Mouse (Mus musculus) frontal cortex, postnatal 10 days (tissue): ENCODE measurements around the gene Abl2.
"Not testable (repeated sequence)": the region's sequence is repeated elsewhere in the genome, so short reads cannot be mapped to it uniquely, and the experiment has no call there.

ENCODE experiments used
- DNase-seq, 2 experiments: peaks; one replicate each; pipeline ENCODE4 v3.0.0; 2022; ENCODE audit warnings: low spot score in 2 of 2, mixed read lengths in 1 of 2

Gene Abl2

GRCm38 (mm10) chr1:156633095-156633494, 74.5 kb downstream of the Abl2 start:
- DNase-seq: peak in 1 of 2 experiments; percentile 25

DNA sequence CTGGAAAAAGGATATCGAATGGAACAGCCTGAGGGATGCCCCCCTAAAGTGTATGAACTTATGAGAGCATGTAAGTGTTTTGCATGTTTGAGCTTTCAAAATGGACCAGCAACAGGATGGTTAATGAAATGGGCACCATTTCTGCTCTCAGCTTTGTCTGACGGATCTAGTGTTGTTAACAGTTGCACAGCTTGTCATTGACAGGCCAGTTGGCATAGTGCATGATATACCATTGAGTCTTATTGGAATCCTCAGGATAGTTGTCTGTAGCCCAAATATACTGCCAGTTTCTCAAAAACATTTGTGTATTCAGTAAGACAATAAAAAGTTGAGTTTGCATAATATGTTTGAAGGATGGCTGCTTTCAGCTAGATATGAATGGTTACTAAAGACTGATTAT, 76.6 kb downstream of the Abl2 start:
- no peak for DNase-seq

- no peak for DNase-seq
Observed at GRCm38 (mm10) chr1:156639455-156639854, 80.9 kb downstream of the Abl2 start.

DNA sequence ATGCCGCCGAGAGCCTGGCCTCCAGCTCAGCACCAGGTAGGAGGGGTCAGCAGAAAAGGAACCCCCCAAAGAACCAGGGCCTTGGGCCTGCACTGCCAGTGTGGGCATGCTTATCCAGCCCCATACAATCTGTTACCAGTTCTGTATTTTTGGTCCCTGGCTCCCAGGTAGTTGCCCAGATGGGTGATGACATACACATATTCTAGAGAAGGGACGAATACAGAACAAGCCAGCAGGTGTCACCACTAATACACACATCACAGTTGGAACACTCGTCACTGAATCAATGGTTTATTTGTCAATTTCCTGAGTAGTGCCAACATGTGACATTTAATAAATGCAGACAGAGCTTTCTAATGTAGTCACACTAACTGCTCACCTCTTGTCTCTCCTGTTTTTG, 82.0 kb downstream of the Abl2 start:
- no peak for DNase-seq

DNA sequence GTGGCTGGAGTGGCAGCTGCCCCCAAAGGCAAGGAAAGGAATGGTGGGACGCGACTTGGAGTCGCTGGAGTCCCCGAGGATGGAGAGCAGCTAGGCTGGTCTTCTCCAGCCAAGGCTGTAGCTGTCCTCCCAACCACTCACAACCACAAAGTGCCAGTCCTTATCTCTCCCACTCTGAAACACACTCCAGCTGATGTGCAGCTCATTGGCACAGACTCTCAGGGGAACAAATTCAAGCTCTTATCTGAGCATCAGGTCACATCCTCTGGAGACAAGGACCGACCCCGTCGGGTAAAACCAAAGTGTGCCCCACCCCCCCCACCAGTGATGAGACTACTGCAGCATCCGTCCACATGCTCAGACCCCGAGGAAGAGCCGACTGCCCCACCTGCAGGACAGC, 83.2 kb downstream of the Abl2 start:
- DNase-seq: no peak

- no peak for DNase-seq
Observed at GRCm38 (mm10) chr1:156642813-156643212, 84.2 kb downstream of the Abl2 start.

DNA sequence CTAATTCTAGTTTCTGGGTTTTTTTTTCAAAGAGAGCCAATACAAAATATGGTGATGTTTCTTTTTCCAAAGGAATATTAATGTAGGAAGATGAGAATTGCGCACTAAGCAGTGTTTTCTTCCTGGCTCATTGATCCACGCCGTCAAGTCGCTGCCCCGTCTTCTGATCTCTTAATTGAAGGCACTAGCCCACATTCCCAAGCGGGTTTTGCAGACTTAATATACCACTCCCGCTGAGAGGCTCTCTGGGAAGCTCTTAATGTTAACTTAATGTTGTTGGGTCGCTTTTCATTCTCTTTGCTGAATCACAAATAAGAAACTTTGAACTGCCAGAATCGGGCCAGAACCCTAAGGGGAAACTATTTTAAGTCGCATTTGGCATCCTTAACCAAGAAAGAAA, 85.5 kb downstream of the Abl2 start:
- DNase-seq: no peak

GRCm38 (mm10) chr1:156644780-156645523, 86.4 kb downstream of the Abl2 start:
- DNase-seq: no peak

- DNase-seq: no peak
Observed at GRCm38 (mm10) chr1:156645971-156646370, 87.4 kb downstream of the Abl2 start.

- no peak for DNase-seq
Observed at GRCm38 (mm10) chr1:156648705-156649104, 90.1 kb downstream of the Abl2 start.

GRCm38 (mm10) chr1:156650631-156651030, 92.0 kb downstream of the Abl2 start:
- DNase-seq: no peak

GRCm38 (mm10) chr1:156652189-156652822, 93.7 kb downstream of the Abl2 start:
- DNase-seq: no peak

DNA sequence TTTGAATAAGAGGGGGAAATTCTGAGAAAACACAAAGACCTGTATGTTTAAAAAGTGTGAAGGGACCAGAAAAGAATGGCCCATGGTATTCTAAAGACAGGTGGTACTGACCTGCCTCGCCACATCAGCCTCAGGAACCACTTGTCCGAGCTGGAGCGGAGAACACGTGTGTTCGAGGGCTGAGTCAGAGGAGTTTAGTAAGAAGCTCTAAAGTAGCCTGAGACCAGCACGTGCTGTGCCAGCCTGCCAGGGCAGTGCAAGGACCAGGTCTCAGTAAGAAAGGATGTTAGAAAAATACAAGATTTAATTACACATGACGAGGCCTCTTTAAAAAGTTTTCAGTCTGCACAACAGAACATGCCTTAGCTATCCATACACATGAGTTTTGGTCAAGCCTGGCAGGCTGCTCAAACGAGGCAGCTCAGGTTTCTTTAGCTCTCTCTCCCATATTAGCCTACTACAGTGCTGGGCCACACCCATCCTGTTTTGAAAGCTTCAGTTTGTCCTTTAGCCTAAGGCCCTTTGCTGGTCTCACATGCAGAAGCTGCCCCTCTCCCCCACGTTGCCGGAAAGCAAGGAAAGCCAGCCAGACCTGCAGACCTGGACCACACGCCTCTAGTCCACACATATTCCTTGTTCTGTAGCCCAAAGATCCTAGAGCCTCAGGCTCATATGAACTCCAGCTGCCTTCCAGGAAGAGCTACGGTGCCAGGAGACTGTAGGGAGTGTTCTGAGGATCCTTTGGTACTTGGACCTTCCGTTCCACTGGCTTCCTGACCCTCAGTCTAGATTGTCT, 96.3 kb downstream of the Abl2 start:
- no peak for DNase-seq

- no peak for DNase-seq
Observed at GRCm38 (mm10) chr1:156657523-156657922, 98.9 kb downstream of the Abl2 start.

DNA sequence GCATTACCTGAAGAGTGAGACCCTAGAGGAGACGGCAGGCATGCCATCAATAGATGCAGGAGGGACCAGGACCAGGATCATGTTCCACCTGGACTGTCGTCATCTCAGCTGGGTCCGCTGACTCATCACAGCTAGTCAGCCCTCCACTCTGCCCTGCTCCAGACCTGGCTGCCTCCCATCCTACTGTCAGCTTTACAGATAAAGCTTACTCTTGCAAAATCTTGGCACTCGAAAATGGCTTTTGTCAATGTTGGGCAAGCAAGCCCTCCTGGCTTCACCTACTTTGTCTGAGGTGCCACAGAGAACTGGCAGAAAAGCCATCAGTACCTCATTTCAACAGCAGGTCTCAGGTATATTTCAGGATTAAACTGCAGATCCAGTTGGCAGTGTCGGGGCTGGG, 100.1 kb downstream of the Abl2 start:
- DNase-seq: no peak

DNA sequence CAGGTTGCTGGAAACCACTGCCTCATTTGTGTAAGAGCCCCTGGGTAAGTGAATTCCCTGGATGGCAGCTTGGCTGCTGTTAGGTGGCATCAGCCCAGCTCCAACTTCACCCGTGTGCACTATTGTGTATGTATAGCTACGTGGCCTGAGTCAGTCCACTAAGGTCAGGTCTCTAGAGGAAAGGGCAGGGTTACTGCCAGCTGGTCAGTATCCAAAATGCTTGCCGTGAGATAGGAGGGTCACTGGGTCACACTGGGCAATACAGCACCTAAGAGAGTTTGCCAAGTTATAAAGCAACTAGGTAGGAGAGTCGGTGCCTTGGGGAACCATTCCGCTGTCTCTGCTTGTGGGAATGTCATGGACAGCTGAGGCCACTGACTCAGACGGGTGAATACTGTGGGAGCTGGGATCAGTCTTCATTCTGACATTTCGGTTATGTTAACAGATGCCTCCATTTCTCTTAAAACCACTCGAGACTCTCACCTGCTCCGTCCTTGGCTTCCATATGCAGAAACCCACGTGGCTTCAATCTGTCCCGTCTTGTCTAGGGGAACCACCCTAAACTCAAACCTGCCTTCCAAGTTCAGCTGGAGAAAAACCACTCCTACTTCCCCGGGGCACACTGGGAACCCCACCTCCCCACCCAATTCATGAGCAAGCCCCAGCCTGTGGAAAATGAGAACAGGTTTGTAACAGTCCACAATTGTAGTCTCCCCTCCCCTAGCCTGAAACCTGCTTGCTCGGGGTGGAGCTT, 101.5 kb downstream of the Abl2 start:
- DNase-seq: no peak

GRCm38 (mm10) chr1:156660660-156661236, 102.2 kb downstream of the Abl2 start:
- not testable (repeated sequence) for DNase-seq

- DNase-seq: no peak
Observed at GRCm38 (mm10) chr1:156665777-156666176, 107.2 kb downstream of the Abl2 start.

GRCm38 (mm10) chr1:156667141-156667926, 108.7 kb downstream of the Abl2 start:
- no peak for DNase-seq

- no peak for DNase-seq
Observed at GRCm38 (mm10) chr1:156668602-156669001, 110.0 kb downstream of the Abl2 start.
